Mouse (Mus musculus): Measurements from ENCODE around the gene Ppp1r13l. TPM values are rescaled to one million over a fixed set of nuclear protein-coding genes. Genes with fewer than 3 reads are reported as not detected.
A peak's percentile ranks its signal among the peaks of the same experiment; 100 is the strongest.

Ppp1r13l gene
- polyA plus RNA-seq, 1 experiment from 2014 or later, result 7.8 TPM

DNA sequence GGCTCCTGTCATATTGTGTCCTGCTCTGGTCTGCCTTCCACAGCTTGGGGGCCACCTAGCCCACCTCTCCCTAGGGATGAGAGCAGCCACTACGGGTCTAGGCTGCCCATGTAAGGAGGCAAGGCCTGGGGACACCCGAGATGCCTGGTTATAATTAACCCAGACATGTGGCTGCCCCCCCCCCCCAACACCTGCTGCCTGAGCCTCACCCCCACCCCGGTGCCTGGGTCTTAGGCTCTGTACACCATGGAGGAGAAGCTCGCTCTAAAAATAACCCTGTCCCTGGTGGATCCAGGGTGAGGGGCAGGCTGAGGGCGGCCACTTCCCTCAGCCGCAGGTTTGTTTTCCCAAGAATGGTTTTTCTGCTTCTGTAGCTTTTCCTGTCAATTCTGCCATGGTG lies 50.2 kb downstream of the Ppp1r13l start:
- Histone ChIP-seq H3K4me1 (ENCODE audit: control insufficient read depth, insufficient read depth, low read length) (0 out of 2 replicates have a peak, but pooled peaks cover 3% of the 10 kb centered on the region), H3K27me3 (ENCODE audit: control insufficient read depth, insufficient read depth, low read length) (peaks cover 2% of the 10 kb centered on the region; the same call in 1 of the 2 replicates)
- 51% methylated on average over 6 of the region's 6 CpGs for WGBS

GRCm38 (mm10) chr7:19410766-19411344 lies 51.3 kb downstream of the Ppp1r13l start:
- ATAC-seq (ENCODE audit: insufficient read depth, low FRiP score), result peak; percentile 41
- H3K27ac ChIP-seq (ENCODE audit: low read length), result no peak overlapping the region
- H3K4me1 ChIP-seq (ENCODE audit: control insufficient read depth, insufficient read depth, low read length), result no peaks in the 10 kb centered on the region
- H3K4me2 ChIP-seq (ENCODE audit: low read depth, low read length), result no peak overlapping the region
- H3K27me3 ChIP-seq (ENCODE audit: control insufficient read depth, insufficient read depth, low read length), result no peaks in the 10 kb centered on the region
- WGBS, result 70% methylated on average over 11 of the region's 11 CpGs
- H3K4me3 ChIP-seq (replicated peaks; ENCODE audit: low read length), result no peak overlapping the region
- H3K9me3 ChIP-seq (replicated peaks; ENCODE audit: control insufficient read depth, low read length), result no peaks in the 10 kb centered on the region
- no peaks in the 10 kb centered on the region for H3K36me3 ChIP-seq (ENCODE audit: control insufficient read depth, insufficient read depth, low read length)
- 0 out of 2 replicates have a peak overlapping the region, but pooled peaks have one; percentile 43 for H3K9ac ChIP-seq (ENCODE audit: low read length)

More for the DNA sequence above, 50.2 kb downstream of the Ppp1r13l start:
- no peak overlapping the region for H3K27ac ChIP-seq (ENCODE audit: low read length)
- no peaks in the 10 kb centered on the region for H3K36me3 ChIP-seq (ENCODE audit: control insufficient read depth, insufficient read depth, low read length)
- no peak overlapping the region for H3K4me2 ChIP-seq (ENCODE audit: low read depth, low read length)
- no peaks in the 10 kb centered on the region for H3K9me3 ChIP-seq (replicated peaks; ENCODE audit: control insufficient read depth, low read length)
- no peak for ATAC-seq (ENCODE audit: insufficient read depth, low FRiP score)
- H3K4me3 ChIP-seq (replicated peaks; ENCODE audit: low read length), result no peak overlapping the region
- H3K9ac ChIP-seq (ENCODE audit: low read length), result no peak overlapping the region

DNA sequence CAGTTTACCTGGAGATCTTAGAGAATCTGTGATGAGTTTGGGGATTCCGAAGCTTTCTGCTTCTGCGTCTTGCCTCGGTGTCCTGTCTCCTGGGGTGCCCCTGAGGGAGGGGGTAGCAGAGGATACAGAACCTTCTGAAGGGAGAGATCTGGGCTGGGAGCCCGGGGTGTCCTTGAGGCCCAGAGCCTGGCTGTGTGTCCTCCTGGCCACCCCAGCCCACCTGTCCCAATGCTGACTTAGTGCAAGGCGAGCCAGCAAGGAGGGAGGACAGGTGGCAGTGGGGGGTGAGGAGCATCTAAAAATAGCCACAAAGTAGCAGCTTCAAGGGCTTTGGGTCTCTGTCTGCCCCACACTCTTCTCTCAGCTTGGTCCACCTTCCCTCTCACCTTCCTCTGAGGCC lies 52.2 kb downstream of the Ppp1r13l start:
- H3K4me2 ChIP-seq (ENCODE audit: low read depth, low read length), result no peak overlapping the region
- no peak for ATAC-seq (ENCODE audit: insufficient read depth, low FRiP score)
- 67% methylated on average over 5 of the region's 5 CpGs for WGBS
- H3K9ac ChIP-seq (ENCODE audit: low read length), result no peak overlapping the region
- no peak overlapping the region for H3K27ac ChIP-seq (ENCODE audit: low read length)
- no peak overlapping the region for H3K4me3 ChIP-seq (replicated peaks; ENCODE audit: low read length)
- no peaks in the 10 kb centered on the region; the same call in 1 of the 2 replicates for H3K27me3 ChIP-seq (ENCODE audit: control insufficient read depth, insufficient read depth, low read length)
- no peaks in the 10 kb centered on the region for H3K9me3 ChIP-seq (replicated peaks; ENCODE audit: control insufficient read depth, low read length)
- no peaks in the 10 kb centered on the region for H3K36me3 ChIP-seq (ENCODE audit: control insufficient read depth, insufficient read depth, low read length)
- H3K4me1 ChIP-seq (ENCODE audit: control insufficient read depth, insufficient read depth, low read length), result no peaks in the 10 kb centered on the region

- H3K4me2 ChIP-seq (ENCODE audit: low read depth, low read length), result no peak overlapping the region
- WGBS, result 81% methylated on average over 3 of the region's 3 CpGs
- no peaks in the 10 kb centered on the region; the same call in 1 of the 2 replicates for H3K27me3 ChIP-seq (ENCODE audit: control insufficient read depth, insufficient read depth, low read length)
- no peaks in the 10 kb centered on the region for H3K36me3 ChIP-seq (ENCODE audit: control insufficient read depth, insufficient read depth, low read length)
- no peaks in the 10 kb centered on the region for H3K9me3 ChIP-seq (replicated peaks; ENCODE audit: control insufficient read depth, low read length)
- no peaks in the 10 kb centered on the region for H3K4me1 ChIP-seq (ENCODE audit: control insufficient read depth, insufficient read depth, low read length)
- no peak overlapping the region for H3K4me3 ChIP-seq (replicated peaks; ENCODE audit: low read length)
- ATAC-seq (ENCODE audit: insufficient read depth, low FRiP score), result no peak
- no peak overlapping the region for H3K27ac ChIP-seq (ENCODE audit: low read length)
- no peak overlapping the region for H3K9ac ChIP-seq (ENCODE audit: low read length)
Measured at GRCm38 (mm10) chr7:19413525-19413924, 54.0 kb downstream of the Ppp1r13l start.

DNA sequence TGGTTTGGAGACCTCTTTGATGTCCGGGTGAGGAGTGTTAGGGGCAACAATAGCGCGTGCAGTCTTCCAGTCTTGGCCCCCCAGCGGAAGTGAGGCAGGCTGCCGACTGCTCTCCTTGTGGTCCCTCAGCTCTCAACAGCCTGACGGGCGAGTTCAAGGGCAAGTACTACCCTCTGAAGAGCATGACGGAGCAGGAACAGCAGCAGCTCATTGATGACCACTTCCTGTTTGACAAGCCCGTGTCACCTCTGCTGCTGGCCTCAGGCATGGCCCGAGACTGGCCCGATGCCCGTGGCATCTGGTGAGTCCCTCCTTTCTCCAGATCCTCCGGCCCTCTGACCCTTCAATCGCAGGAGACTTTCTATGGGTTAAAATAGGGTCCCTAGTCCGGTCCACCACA lies 57.0 kb downstream of the Ppp1r13l start:
- Histone ChIP-seq H3K4me2 (ENCODE audit: low read depth, low read length) (no peak overlapping the region), H3K4me1 (ENCODE audit: control insufficient read depth, insufficient read depth, low read length) (peaks cover 4% of the 10 kb centered on the region; the same call in 1 of the 2 replicates), H3K27ac (ENCODE audit: low read length) (no peak overlapping the region), H3K36me3 (ENCODE audit: control insufficient read depth, insufficient read depth, low read length) (no peaks in the 10 kb centered on the region), H3K27me3 (ENCODE audit: control insufficient read depth, insufficient read depth, low read length) (peaks cover 21% of the 10 kb centered on the region), H3K9ac (ENCODE audit: low read length) (no peak overlapping the region), H3K4me3 (replicated peaks; ENCODE audit: low read length) (no peak overlapping the region), H3K9me3 (replicated peaks; ENCODE audit: control insufficient read depth, low read length) (no peaks in the 10 kb centered on the region)
- WGBS, result 60% methylated on average over 15 of the region's 15 CpGs
- no peak for ATAC-seq (ENCODE audit: insufficient read depth, low FRiP score)

DNA sequence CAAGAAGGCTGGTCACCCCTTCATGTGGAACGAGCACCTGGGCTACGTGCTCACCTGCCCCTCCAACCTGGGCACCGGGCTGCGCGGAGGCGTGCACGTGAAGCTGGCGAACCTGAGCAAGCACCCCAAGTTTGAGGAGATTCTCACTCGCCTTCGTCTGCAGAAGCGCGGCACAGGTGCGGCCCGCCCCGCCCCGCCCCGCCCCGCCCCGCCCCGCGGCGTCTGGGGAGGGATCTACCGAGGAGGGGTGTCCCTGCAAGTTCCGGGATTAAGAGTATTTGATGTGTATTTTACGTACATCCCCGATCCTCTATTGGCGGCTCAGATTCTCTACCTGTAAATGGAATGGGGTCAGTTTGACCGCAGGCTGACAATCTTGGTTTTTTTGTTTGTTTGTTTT lies 60.6 kb downstream of the Ppp1r13l start:
- H3K27me3 ChIP-seq (ENCODE audit: control insufficient read depth, insufficient read depth, low read length), result peaks cover 22% of the 10 kb centered on the region
- peak overlapping the region; percentile 40 for H3K4me2 ChIP-seq (ENCODE audit: low read depth, low read length)
- no peaks in the 10 kb centered on the region for H3K36me3 ChIP-seq (ENCODE audit: control insufficient read depth, insufficient read depth, low read length)
- no peaks in the 10 kb centered on the region for H3K9me3 ChIP-seq (replicated peaks; ENCODE audit: control insufficient read depth, low read length)
- H3K9ac ChIP-seq (ENCODE audit: low read length), result no peak overlapping the region
- no peak for ATAC-seq (ENCODE audit: insufficient read depth, low FRiP score)
- H3K27ac ChIP-seq (ENCODE audit: low read length), result no peak overlapping the region
- peak overlapping the region; percentile 13; the same call in 1 of the 2 replicates for H3K4me3 ChIP-seq (replicated peaks; ENCODE audit: low read length)
- WGBS, result 8% methylated on average over 28 of the region's 28 CpGs
- peaks cover 4% of the 10 kb centered on the region; the same call in 1 of the 2 replicates for H3K4me1 ChIP-seq (ENCODE audit: control insufficient read depth, insufficient read depth, low read length)

- peaks cover 22% of the 10 kb centered on the region for H3K27me3 ChIP-seq (ENCODE audit: control insufficient read depth, insufficient read depth, low read length)
Measured at GRCm38 (mm10) chr7:19420821-19421636, 61.5 kb downstream of the Ppp1r13l start.

DNA sequence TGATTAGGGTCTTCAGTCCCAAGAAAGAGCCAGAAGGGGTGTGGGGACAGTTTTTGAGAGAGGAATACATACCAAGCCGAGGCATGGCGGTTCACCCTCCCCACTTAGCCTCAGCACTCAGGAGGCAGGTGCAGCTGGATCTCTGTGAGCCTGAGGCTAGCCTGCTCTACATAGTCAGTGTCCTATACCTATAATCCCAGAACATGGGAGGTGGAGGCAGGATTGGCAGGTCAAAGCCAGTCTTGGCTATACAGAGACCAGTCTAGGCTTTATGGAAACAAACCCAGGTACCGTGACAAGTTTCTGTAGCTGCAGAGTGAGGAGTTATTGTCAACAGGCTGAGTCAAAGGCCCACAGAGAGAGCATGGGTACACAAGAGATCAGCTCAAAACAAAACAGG lies 63.5 kb downstream of the Ppp1r13l start:
- no peaks in the 10 kb centered on the region for H3K9me3 ChIP-seq (replicated peaks; ENCODE audit: control insufficient read depth, low read length)
- H3K9ac ChIP-seq (ENCODE audit: low read length), result no peak overlapping the region
- no peak overlapping the region for H3K27ac ChIP-seq (ENCODE audit: low read length)
- H3K4me3 ChIP-seq (replicated peaks; ENCODE audit: low read length), result no peak overlapping the region
- H3K4me2 ChIP-seq (ENCODE audit: low read depth, low read length), result no peak overlapping the region
- peaks cover 5% of the 10 kb centered on the region; the same call in 1 of the 2 replicates for H3K36me3 ChIP-seq (ENCODE audit: control insufficient read depth, insufficient read depth, low read length)
- ATAC-seq (ENCODE audit: insufficient read depth, low FRiP score), result no peak
- WGBS, result 80% methylated on average over 3 of the region's 3 CpGs
- H3K27me3 ChIP-seq (ENCODE audit: control insufficient read depth, insufficient read depth, low read length), result peaks cover 22% of the 10 kb centered on the region
- H3K4me1 ChIP-seq (ENCODE audit: control insufficient read depth, insufficient read depth, low read length), result peaks cover 4% of the 10 kb centered on the region; the same call in 1 of the 2 replicates

More at GRCm38 (mm10) chr7:19420821-19421636, 61.5 kb downstream of the Ppp1r13l start:
- Histone ChIP-seq H3K9me3 (replicated peaks; ENCODE audit: control insufficient read depth, low read length) (no peaks in the 10 kb centered on the region), H3K4me3 (replicated peaks; ENCODE audit: low read length) (peak overlapping the region; percentile 44), H3K4me1 (ENCODE audit: control insufficient read depth, insufficient read depth, low read length) (peaks cover 4% of the 10 kb centered on the region; the same call in 1 of the 2 replicates), H3K36me3 (ENCODE audit: control insufficient read depth, insufficient read depth, low read length) (no peaks in the 10 kb centered on the region; the same call in 1 of the 2 replicates), H3K4me2 (ENCODE audit: low read depth, low read length) (peak overlapping the region; percentile 67), H3K27ac (ENCODE audit: low read length) (no peak overlapping the region), H3K9ac (ENCODE audit: low read length) (peak overlapping the region; percentile 50)
- peak; percentile 93 for ATAC-seq (ENCODE audit: insufficient read depth, low FRiP score)
- WGBS, result 11% methylated on average over 43 of the region's 43 CpGs

GRCm38 (mm10) chr7:19424051-19424450 lies 64.5 kb downstream of the Ppp1r13l start:
- ATAC-seq (ENCODE audit: insufficient read depth, low FRiP score), result no peak
- Histone ChIP-seq H3K4me3 (replicated peaks; ENCODE audit: low read length) (no peak overlapping the region), H3K27me3 (ENCODE audit: control insufficient read depth, insufficient read depth, low read length) (peaks cover 22% of the 10 kb centered on the region), H3K4me1 (ENCODE audit: control insufficient read depth, insufficient read depth, low read length) (peaks cover 4% of the 10 kb centered on the region; the same call in 1 of the 2 replicates), H3K36me3 (ENCODE audit: control insufficient read depth, insufficient read depth, low read length) (peaks cover 11% of the 10 kb centered on the region; the same call in 1 of the 2 replicates), H3K9me3 (replicated peaks; ENCODE audit: control insufficient read depth, low read length) (no peaks in the 10 kb centered on the region), H3K9ac (ENCODE audit: low read length) (no peak overlapping the region), H3K27ac (ENCODE audit: low read length) (no peak overlapping the region), H3K4me2 (ENCODE audit: low read depth, low read length) (no peak overlapping the region)
- 68% methylated on average over 4 of the region's 4 CpGs for WGBS
